Comparison of ENCODE assay signal across 10 mouse cellular contexts in the genomic region with DNA sequence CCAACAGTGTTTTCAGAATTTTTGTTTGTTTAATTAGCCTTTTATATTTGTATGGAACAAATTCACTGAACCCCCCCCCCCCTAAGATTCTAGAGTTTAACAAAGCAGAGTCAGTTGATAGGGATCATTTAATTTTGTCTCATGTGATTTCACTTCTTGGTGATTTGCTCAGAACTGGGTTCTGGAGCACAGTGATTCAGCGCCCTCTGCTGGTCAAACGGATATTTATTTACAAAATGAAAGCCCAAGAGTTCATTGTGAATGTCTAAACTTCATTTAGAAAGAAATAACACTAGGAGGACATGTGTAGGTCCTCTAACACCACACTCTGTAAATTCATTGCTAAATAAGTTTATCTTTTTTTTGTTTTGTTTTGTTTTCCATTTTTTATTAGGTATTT. TPM values are rescaled to one million over a fixed set of nuclear protein-coding genes. Genes with fewer than 3 reads are reported as not detected.
A peak's percentile ranks its signal among the peaks of the same experiment; 100 is the strongest.
DNase-seq lines count a peak whose midpoint lies in the region; ATAC-seq lines count a peak whose summit lies in the region.
"Had no signal": no experiment of that assay in that cellular context is flagged by ENCODE, and none has a peak within 500 bp of the region (broad histone marks: within the 10 kb centered on the region; RNA-seq: fewer than 3 reads in every experiment).

No protein-coding gene starts in this region.

- WGBS in forebrain, embryonic 13.5 days, result 1% methylated on average over 2 of the region's 2 CpGs

- H3K4me1 ChIP-seq in forebrain, embryonic 13.5 days, result peaks cover 7% of the 10 kb centered on the region; the same call in 1 of the 2 replicates
- H3K4me1 ChIP-seq: limb, embryonic 13.5 days had no signal

- H3K4me3 ChIP-seq in forebrain, embryonic 13.5 days, result no peak overlapping the region
- H3K4me3 ChIP-seq: limb, embryonic 13.5 days had no signal

- no peak overlapping the region for H3K9ac ChIP-seq in forebrain, embryonic 13.5 days
- H3K9ac ChIP-seq: limb, embryonic 13.5 days had no signal

- H3K9me3 ChIP-seq in forebrain, embryonic 13.5 days (replicated peaks), result no peaks in the 10 kb centered on the region
- H3K9me3 ChIP-seq: limb, embryonic 13.5 days had no signal

- H3K36me3 ChIP-seq in forebrain, embryonic 13.5 days (ENCODE audit: poor library complexity, severe bottlenecking), result no peaks in the 10 kb centered on the region
- H3K36me3 ChIP-seq: limb, embryonic 13.5 days had no signal

- peak; percentile 43 to 76 for DNase-seq in heart, adult 18-20 months
- no peak for DNase-seq in heart, postnatal 25 days (ENCODE audit: low spot score)
- peak; percentile 78 for DNase-seq in CD4-positive helper T cell, adult 2 months (ENCODE audit: low read depth, low spot score)
- peak; percentile 76 for DNase-seq in brain, adult 2 months (ENCODE audit: low read depth, low spot score)
- peak; percentile 71 to 73 for DNase-seq in kidney, postnatal 4 days
- DNase-seq in lung, postnatal 10 days, result peak; percentile 78
- peak; percentile 32 for DNase-seq in skeletal muscle tissue, adult 2 months (ENCODE audit: low read depth, low spot score)

- no peaks in the 10 kb centered on the region for H3K27me3 ChIP-seq in forebrain, embryonic 13.5 days

- no peak overlapping the region for H3K27ac ChIP-seq in forebrain, embryonic 13.5 days
- H3K27ac ChIP-seq: limb, embryonic 13.5 days had no signal

- ATAC-seq in forebrain, embryonic 13.5 days, result 0 out of 2 replicates have a peak, but pooled peaks have one; percentile 43

- H3K4me2 ChIP-seq in forebrain, embryonic 13.5 days, result no peak overlapping the region
- H3K4me2 ChIP-seq: limb, embryonic 13.5 days had no signal

- intact Hi-C loops in heart, postnatal 25 days (cut with DNase I), result loop anchor here (10.0 kb wide), 2 partner anchors 540 to 930 kb away; no protein-coding TSS in a partner anchor

RNA-seq across cellular contexts. Expression of gene Il18rap, which starts 29.5 kb away (rescaled TPM):
- under 1 TPM in 1 of 2 experiments, not detected in 1; 0.39 TPM for total RNA-seq in heart, adult 18-20 months (2021)
- under 1 TPM in 1 of 2 experiments, not detected in 1; 0.05 TPM for total RNA-seq in heart, postnatal 25 days (2021)
- polyA plus RNA-seq in forebrain, embryonic 13.5 days (2015; fragmentation: Nextera tagmentation; extraction: Ambion mirVana), result 0.09 and 0.15 TPM in 2 replicates
- polyA plus RNA-seq: testis, adult 2 months had no signal

RNA-seq across cellular contexts. Expression of gene Slc9a4, which starts 35.2 kb away (rescaled TPM):
- under 1 TPM in 1 of 2 experiments, not detected in 1; 0.21 TPM for total RNA-seq in heart, adult 18-20 months (2021)
- not detected for total RNA-seq in heart, postnatal 25 days (2021)
- not detected in 2 replicates for polyA plus RNA-seq in forebrain, embryonic 13.5 days (2015; fragmentation: Nextera tagmentation; extraction: Ambion mirVana)
- polyA plus RNA-seq: limb, embryonic 13.5 days had no signal
